Mouse (Mus musculus) spleen, adult 12 weeks (tissue): ENCODE measurements around the gene Ctnna3.
"Not testable (repeated sequence)": the region's sequence is repeated elsewhere in the genome, so short reads cannot be mapped to it uniquely, and the experiment has no call there.

ENCODE experiments used
- DNase-seq: peaks from one replicate; pipeline ENCODE4 v3.0.0; 2022; ENCODE audit warnings: low spot score

Ctnna3 gene

GRCm38 (mm10) chr10:64197584-64197983, 767.7 kb downstream of the Ctnna3 start:
- DNase-seq: no peak

GRCm38 (mm10) chr10:64215632-64216031, 785.7 kb downstream of the Ctnna3 start:
- no peak for DNase-seq

GRCm38 (mm10) chr10:64223023-64223422, 793.1 kb downstream of the Ctnna3 start:
- DNase-seq: no peak

- no peak for DNase-seq
Measured at GRCm38 (mm10) chr10:64224007-64224406, 794.1 kb downstream of the Ctnna3 start.

- DNase-seq: no peak
Measured at GRCm38 (mm10) chr10:64224424-64224823, 794.5 kb downstream of the Ctnna3 start.

- not testable (repeated sequence) for DNase-seq
Measured at GRCm38 (mm10) chr10:64225826-64226225, 795.9 kb downstream of the Ctnna3 start.

GRCm38 (mm10) chr10:64243421-64243820, 813.5 kb downstream of the Ctnna3 start:
- no peak for DNase-seq

GRCm38 (mm10) chr10:64268156-64268555, 838.3 kb downstream of the Ctnna3 start:
- DNase-seq: no peak

GRCm38 (mm10) chr10:64275143-64275542, 845.2 kb downstream of the Ctnna3 start:
- no peak for DNase-seq

GRCm38 (mm10) chr10:64278836-64279235, 848.9 kb downstream of the Ctnna3 start:
- no peak for DNase-seq

GRCm38 (mm10) chr10:64305802-64306201, 875.9 kb downstream of the Ctnna3 start:
- no peak for DNase-seq

GRCm38 (mm10) chr10:64311622-64312292, 881.9 kb downstream of the Ctnna3 start:
- no peak for DNase-seq

- no peak for DNase-seq
Measured at GRCm38 (mm10) chr10:64320332-64320731, 890.4 kb downstream of the Ctnna3 start.

- no peak for DNase-seq
Measured at GRCm38 (mm10) chr10:64342702-64343379, 912.9 kb downstream of the Ctnna3 start.

GRCm38 (mm10) chr10:64373288-64373687, 943.4 kb downstream of the Ctnna3 start:
- DNase-seq: no peak

GRCm38 (mm10) chr10:64377751-64378150, 947.9 kb downstream of the Ctnna3 start:
- no peak for DNase-seq

- no peak for DNase-seq
Measured at GRCm38 (mm10) chr10:64396579-64396978, 966.7 kb downstream of the Ctnna3 start.

GRCm38 (mm10) chr10:64418396-64418795, 988.5 kb downstream of the Ctnna3 start:
- not testable (repeated sequence) for DNase-seq

- DNase-seq: no peak
Measured at GRCm38 (mm10) chr10:64438736-64439135, 1008.8 kb downstream of the Ctnna3 start.

GRCm38 (mm10) chr10:64448624-64449023, 1018.7 kb downstream of the Ctnna3 start:
- DNase-seq: no peak

- no peak for DNase-seq
Measured at GRCm38 (mm10) chr10:64483281-64483680, 1053.4 kb downstream of the Ctnna3 start.

- no peak for DNase-seq
Measured at GRCm38 (mm10) chr10:64489471-64489870, 1059.6 kb downstream of the Ctnna3 start.

GRCm38 (mm10) chr10:64543647-64544046, 1113.7 kb downstream of the Ctnna3 start:
- DNase-seq: no peak

GRCm38 (mm10) chr10:64544389-64544788, 1114.5 kb downstream of the Ctnna3 start:
- no peak for DNase-seq
